Mouse (Mus musculus) cerebellum, postnatal 10 days (tissue): ENCODE results near the gene Rpl3l.

Experiments
- DNase-seq, 2 experiments: peaks; one replicate each; pipeline ENCODE4 v3.0.0; 2021; ENCODE audit warnings: mixed read lengths in 2 of 2

The Rpl3l gene

GRCm38 (mm10) chr17:24743896-24744295, 16.3 kb downstream of the Rpl3l start:
- DNase-seq, result no peak

GRCm38 (mm10) chr17:24744381-24744780, 16.8 kb downstream of the Rpl3l start:
- no peak for DNase-seq

- peak; percentile 87 to 89 for DNase-seq
Observed at GRCm38 (mm10) chr17:24745526-24746497, 18.2 kb downstream of the Rpl3l start.

GRCm38 (mm10) chr17:24746986-24747385, 19.4 kb downstream of the Rpl3l start:
- no peak for DNase-seq

- no peak for DNase-seq
Observed at GRCm38 (mm10) chr17:24751528-24751927, 23.9 kb downstream of the Rpl3l start.

GRCm38 (mm10) chr17:24752415-24753394, 25.1 kb downstream of the Rpl3l start, which contains the start of gene Hs3st6:
TSS of gene Hs3st6 (plus strand) at chr17:24752988.
- DNase-seq, result no peak

- no peak for DNase-seq
Observed at GRCm38 (mm10) chr17:24757394-24757793, 29.8 kb downstream of the Rpl3l start.

- DNase-seq, result no peak
Observed at GRCm38 (mm10) chr17:24761121-24761520, 33.5 kb downstream of the Rpl3l start.

- DNase-seq, result peak in 1 of 2 experiments; percentile 25
Observed at GRCm38 (mm10) chr17:24765016-24765905, 37.6 kb downstream of the Rpl3l start.

- no peak for DNase-seq
Observed at GRCm38 (mm10) chr17:24766266-24766875, 38.8 kb downstream of the Rpl3l start.

GRCm38 (mm10) chr17:24769146-24769545, 41.5 kb downstream of the Rpl3l start:
- no peak for DNase-seq

- no peak for DNase-seq
Observed at GRCm38 (mm10) chr17:24773241-24773640, 45.6 kb downstream of the Rpl3l start.

GRCm38 (mm10) chr17:24775173-24775572, 47.6 kb downstream of the Rpl3l start:
- no peak for DNase-seq

- no peak for DNase-seq
Observed at GRCm38 (mm10) chr17:24777073-24777472, 49.5 kb downstream of the Rpl3l start.

GRCm38 (mm10) chr17:24780821-24781220, 53.2 kb downstream of the Rpl3l start:
- DNase-seq, result no peak
